Mouse (Mus musculus): Measurements from ENCODE around the gene Gm12216. TPM values are rescaled to one million over a fixed set of nuclear protein-coding genes. Genes with fewer than 3 reads are reported as not detected.
A peak's percentile ranks its signal among the peaks of the same experiment; 100 is the strongest.

Gm12216 gene
- polyA plus RNA-seq, 1 experiment from 2014 or later = 0.58 TPM

DNA sequence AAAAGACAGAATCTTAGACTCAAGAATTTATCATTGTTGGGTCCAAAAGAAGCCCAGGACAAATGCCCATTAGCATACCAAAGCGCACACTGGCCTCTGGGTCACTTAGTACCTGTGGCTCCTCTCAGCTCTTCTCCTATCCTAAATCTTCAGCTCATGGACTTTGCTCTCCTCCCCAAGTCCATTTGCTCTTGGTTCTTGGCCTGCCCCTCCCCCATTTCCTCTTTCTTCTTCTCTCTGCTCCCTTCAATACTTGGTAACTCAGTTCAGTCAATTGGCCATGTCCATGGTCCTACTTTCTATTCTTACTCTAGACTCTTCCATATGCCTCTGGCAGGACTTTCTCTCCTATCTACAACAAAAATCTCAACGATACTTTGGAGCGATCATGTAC lies 37.1 kb downstream of the Gm12216 start:
- no peak for DNase-seq (ENCODE audit: low read depth, low spot score)
- ChIA-PET CTCF (interaction anchor here (1.3 kb wide), 1 partner anchor 16 kb away, joined by 3 read pairs; no protein-coding TSS in a partner anchor), POLR2A (no interaction called here)
- no peak for ATAC-seq
- in situ Hi-C loops (cut with MboI; ENCODE audit: low pct_unique_long_range_greater_than_20kb) = no loop called here
- TF ChIP-seq CTCF (IDR thresholded peaks at IDR 0.05) = no peak
- H3K27me3 ChIP-seq = no peaks in the 10 kb centered on the region

DNA sequence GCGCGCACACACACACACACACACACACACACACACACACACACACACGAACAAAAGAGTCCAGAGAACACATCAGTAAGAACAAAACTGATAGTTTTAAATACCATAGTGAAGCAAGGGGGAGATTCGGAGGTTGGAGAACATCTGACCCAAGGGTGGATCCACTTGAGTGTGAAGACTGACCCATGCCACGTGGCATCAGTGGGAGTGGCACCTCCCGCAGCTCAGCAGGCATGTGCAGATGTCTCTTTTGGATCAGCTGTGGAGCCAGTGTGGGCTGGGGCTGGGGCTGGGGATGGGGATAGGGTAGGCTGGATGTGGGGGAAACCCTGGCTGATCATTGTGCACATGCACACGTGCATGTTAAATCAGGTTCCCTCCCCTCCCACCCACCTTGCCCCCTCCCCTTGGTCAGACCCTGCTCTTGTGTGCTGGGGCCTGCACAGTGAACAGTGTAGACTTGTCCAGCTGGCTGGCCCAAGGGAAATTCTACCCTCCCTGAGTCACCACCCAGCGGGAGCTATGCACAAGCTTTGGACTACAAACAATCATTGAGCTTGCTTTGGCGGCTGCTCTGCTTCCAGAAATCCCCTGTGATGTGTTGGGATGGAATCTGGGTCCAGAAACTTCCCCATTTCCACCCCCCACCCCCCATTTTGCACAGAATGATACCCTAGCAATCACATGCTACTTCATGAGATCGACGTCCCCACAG lies 37.7 kb downstream of the Gm12216 start:
- no peaks in the 10 kb centered on the region for H3K27me3 ChIP-seq
- in situ Hi-C loops (cut with MboI; ENCODE audit: low pct_unique_long_range_greater_than_20kb) = no loop called here
- CTCF ChIA-PET = interaction anchor here (1.1 to 1.3 kb wide), 2 partner anchors 16 to 19 kb away, joined by 3 read pairs; no protein-coding TSS in a partner anchor
- DNase-seq (ENCODE audit: low read depth, low spot score) (peak; percentile 28), ATAC-seq (peak; percentile 8)
- POLR2A ChIA-PET = no interaction called here
- TF ChIP-seq CTCF (IDR thresholded peaks at IDR 0.05) = no peak

DNA sequence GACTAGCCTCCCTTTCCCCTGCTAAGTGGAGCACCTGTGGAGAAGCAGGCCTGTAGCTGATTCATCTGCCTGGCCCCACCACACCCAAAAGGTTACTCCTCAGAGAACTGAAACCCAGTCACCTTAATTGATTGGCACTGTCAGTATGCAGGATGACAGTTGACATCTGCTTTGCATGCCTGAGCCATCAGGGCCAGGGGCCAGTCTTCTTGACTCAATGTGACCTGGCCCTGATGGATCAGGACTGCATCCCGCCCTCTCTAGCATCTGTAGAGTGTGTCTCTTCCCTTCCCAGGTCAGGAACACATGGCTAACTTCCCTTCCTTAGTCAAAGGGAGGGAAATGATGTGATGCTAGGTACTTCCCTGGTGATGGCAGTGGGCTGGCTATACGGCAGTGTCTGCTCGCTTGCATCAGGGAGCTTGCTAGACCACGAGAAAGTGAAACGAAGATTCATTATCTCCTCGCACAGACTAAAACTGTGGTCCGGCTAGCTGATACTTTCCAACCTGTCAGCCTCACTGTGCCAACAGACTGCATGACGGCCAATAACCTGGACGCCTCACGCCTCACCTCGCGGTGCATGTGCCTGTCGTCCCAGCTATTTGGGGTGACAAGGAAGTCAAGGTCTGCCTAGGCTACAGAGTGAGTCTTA lies 38.4 kb downstream of the Gm12216 start:
- H3K27me3 ChIP-seq = no peaks in the 10 kb centered on the region
- TF ChIP-seq CTCF (IDR thresholded peaks at IDR 0.05) = no peak
- in situ Hi-C loops (cut with MboI; ENCODE audit: low pct_unique_long_range_greater_than_20kb) = no loop called here
- DNase-seq (ENCODE audit: low read depth, low spot score) (no peak), ATAC-seq (no peak)
- POLR2A ChIA-PET = no interaction called here
- CTCF ChIA-PET = interaction anchor here (1.1 to 1.3 kb wide), 2 partner anchors 17 to 18 kb away, joined by 3 read pairs; no protein-coding TSS in a partner anchor

DNA sequence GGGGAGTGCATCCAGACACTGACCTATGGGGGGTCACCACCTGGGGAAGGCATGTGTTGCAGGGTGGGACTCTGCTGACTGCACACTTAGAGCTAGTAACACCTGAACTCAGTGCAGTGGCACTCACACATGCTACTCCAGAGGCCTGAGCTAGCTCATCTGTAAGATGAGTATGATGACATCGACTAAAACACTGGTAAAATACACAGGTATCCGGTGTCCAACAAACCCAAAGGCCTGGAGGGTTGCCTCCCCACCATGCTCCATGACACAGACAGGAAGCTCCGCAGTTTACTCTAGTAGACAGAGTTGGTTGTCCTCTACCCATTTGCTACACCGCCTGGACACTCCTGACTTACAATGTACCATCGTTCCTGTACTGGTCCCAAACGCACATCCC lies 39.5 kb downstream of the Gm12216 start:
- ATAC-seq (no peak), DNase-seq (ENCODE audit: low read depth, low spot score) (no peak)
- ChIA-PET CTCF (no interaction called here), POLR2A (interaction anchor here (0.8 kb wide), 1 partner anchor 20 kb away, joined by 3 read pairs; no protein-coding TSS in a partner anchor)
- no peak for TF ChIP-seq CTCF (IDR thresholded peaks at IDR 0.05)
- in situ Hi-C loops (cut with MboI; ENCODE audit: low pct_unique_long_range_greater_than_20kb) = no loop called here
- H3K27me3 ChIP-seq = no peaks in the 10 kb centered on the region

DNA sequence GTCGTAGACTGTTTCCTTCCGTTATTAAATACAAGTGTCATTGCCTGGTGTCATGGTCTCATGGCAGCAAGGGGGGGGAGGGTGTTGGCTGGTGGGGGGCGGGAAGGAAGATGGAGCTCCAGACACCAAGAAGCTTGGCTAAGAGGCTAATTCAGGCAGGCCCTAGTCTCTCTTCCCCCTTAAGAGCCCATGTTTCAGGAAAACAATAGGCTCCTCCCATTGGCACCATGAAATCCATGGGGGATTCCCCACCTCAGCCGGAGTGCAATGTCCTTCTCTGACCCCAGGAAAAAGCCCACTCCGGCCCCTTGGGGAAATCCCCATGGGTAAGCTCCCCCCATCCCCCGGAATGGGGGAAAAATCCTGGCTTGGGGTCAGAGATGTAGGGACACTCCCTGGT lies 40.3 kb downstream of the Gm12216 start:
- POLR2A ChIA-PET = no interaction called here

DNA sequence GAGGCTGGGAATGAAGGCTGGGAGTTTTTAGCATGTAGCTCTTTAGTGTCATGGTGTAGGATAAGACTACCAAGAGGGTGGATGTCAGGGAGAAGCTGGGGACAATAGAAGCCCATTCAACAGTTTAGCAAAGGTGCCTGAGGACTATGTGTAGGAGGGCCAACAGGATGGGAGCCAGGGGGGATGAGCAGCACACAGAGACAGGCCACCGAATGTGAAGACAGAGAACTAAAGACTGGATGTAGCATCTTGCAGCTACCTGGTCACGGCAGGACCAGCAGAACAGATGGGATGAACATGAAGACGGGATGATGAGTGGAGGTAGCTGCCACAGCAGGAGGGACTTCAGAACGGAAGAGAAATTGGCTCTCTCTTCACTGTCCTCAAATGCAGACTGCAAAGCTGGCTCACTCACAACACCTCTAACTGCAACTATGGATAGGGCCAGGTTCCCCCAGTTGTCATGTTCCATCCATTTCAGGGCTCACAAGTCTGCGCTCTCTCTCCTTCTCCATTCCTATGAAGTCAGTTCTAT lies 42.1 kb downstream of the Gm12216 start:
- TF ChIP-seq CTCF (IDR thresholded peaks at IDR 0.05) = no peak
- CTCF ChIA-PET = interaction anchor here (2.1 kb wide), 1 partner anchor 10 kb away, joined by 8 read pairs; no protein-coding TSS in a partner anchor
- DNase-seq (ENCODE audit: low read depth, low spot score) = no peak
- POLR2A ChIA-PET = no interaction called here
- H3K27me3 ChIP-seq = no peaks in the 10 kb centered on the region
- in situ Hi-C loops (cut with MboI; ENCODE audit: low pct_unique_long_range_greater_than_20kb) = no loop called here
- no peak for ATAC-seq

More for the DNA sequence above, 40.3 kb downstream of the Gm12216 start:
- TF ChIP-seq CTCF (IDR thresholded peaks at IDR 0.05) = no peak
- H3K27me3 ChIP-seq = no peaks in the 10 kb centered on the region
- DNase-seq (ENCODE audit: low read depth, low spot score) (no peak), ATAC-seq (no peak)
- in situ Hi-C loops (cut with MboI; ENCODE audit: low pct_unique_long_range_greater_than_20kb) = no loop called here
- CTCF ChIA-PET = no interaction called here

DNA sequence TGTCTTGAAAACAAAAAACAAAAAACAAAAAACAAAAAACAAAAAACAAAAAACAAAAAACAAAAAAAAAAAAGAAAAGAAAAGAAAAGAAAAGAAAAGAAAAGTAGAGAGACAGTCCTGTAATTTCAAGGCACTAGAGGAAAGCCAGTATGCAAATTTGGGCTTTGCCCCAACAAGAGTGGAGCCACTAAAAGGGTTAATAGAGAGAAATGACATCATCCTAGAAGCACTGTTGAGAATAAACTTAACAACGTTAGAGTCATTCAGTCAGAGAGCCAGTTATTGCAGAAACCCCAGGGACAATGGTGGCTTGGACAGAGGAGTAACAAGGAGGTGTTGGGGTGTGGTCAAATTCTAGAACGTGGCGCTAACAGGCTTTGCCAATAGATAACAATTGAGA lies 44.2 kb downstream of the Gm12216 start:
- no peak for DNase-seq (ENCODE audit: low read depth, low spot score)
- POLR2A ChIA-PET = no interaction called here
- ATAC-seq = no peak
- CTCF ChIA-PET = interaction anchor here (1.3 kb wide), 1 partner anchor 35 kb away, joined by 4 read pairs; no protein-coding TSS in a partner anchor
- in situ Hi-C loops (cut with MboI; ENCODE audit: low pct_unique_long_range_greater_than_20kb) = no loop called here
- H3K27me3 ChIP-seq = no peaks in the 10 kb centered on the region
- no peak for TF ChIP-seq CTCF (IDR thresholded peaks at IDR 0.05)

DNA sequence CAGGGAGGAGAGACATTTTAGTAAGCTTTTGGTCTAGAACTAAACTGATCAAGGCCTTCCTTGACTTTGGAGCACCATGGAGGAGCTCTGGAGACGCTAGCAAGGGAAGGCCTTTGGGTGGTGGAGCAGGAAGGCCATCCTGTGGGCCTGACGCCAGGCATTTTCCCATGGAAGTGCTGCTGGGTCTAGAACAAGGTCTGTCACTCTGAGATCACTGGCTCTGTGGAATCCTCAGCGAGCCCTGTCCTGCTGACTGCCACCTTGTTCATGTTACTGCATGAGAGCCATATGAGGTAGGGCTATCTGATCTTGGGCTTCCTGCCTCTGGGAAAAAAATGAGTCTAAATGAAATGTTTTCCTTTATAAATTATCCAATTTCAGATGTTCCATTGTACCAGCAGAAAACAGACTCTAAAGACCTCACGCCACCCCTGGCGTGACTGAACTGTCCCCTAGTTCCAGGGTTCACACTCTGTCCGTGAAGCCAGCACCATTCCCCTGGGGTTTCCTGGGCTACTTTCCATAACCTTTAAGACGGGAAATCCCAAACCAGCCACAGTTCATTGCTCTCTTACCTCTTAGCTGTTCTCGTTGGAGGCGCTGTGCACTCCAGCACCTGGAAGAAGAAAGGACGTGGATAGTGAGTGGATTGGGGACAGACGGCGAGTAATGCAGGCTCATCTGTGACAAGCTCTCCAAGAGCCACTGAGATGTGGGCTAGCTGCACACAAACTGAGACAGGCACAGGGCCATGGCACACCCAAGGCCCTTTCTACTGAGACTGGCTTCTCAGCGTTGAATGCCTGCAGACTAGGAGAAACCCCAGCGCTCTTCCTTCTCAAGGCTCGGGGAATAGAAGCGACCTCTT lies 45.8 kb downstream of the Gm12216 start:
- ChIA-PET POLR2A (no interaction called here), CTCF (interaction anchor here (0.6 to 2.9 kb wide), 5 partner anchors 13 to 73 kb away, joined by 3 to 10 read pairs (median 3); no protein-coding TSS in a partner anchor)
- TF ChIP-seq CTCF (IDR thresholded peaks at IDR 0.05) = no peak
- DNase-seq (ENCODE audit: low read depth, low spot score) (no peak), ATAC-seq (no peak)
- H3K27me3 ChIP-seq = no peaks in the 10 kb centered on the region
- in situ Hi-C loops (cut with MboI; ENCODE audit: low pct_unique_long_range_greater_than_20kb) = no loop called here

DNA sequence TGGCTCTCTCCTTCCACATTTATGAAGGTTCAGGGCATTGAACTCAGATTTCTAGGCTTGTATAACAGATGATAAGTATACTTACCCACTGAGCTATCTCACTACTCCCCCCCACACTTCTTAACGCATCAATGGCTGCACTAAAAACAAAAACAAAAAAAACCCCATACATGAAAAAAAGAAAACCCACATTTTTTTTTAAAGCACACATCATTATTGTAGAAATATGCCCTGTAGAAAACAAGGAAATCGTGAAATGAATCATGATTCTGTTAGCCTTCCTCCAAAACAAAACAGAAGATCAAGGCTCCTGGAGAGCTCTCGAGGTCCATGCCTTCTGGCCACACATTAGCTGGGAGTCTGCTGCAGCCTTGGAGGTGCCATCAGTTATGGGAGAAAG lies 47.7 kb downstream of the Gm12216 start:
- no peak for DNase-seq (ENCODE audit: low read depth, low spot score)
- in situ Hi-C loops (cut with MboI; ENCODE audit: low pct_unique_long_range_greater_than_20kb) = no loop called here
- TF ChIP-seq CTCF (IDR thresholded peaks at IDR 0.05) = no peak
- CTCF ChIA-PET = interaction anchor here (1.2 to 2.9 kb wide), 4 partner anchors 9 to 31 kb away, joined by 3 to 10 read pairs (median 6); no protein-coding TSS in a partner anchor
- H3K27me3 ChIP-seq = no peaks in the 10 kb centered on the region
- POLR2A ChIA-PET = no interaction called here
- ATAC-seq = no peak

DNA sequence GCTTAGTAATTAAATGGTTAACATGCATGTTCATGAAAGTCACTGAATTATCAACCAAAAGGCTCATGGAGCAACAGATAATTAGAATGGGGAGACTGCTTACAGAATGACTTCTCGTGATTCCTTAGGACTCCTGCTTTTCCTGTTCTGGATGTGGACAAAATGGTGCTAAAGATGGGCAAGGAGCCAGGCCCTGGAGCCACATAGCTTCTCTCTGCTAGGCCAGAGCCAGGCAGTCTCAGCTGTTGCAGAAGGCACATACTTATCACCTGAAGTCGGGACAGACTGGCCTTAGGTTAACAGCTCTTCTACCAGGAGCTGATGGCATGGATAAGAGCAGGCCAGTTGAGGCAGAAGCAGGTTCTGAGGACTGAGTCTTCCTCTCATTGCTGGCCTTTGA lies 48.3 kb downstream of the Gm12216 start:
- ATAC-seq = no peak
- CTCF ChIA-PET = interaction anchor here (1.2 to 2.9 kb wide), 5 partner anchors 8 to 40 kb away, joined by 3 to 10 read pairs (median 4); no protein-coding TSS in a partner anchor
- no peaks in the 10 kb centered on the region for H3K27me3 ChIP-seq
- TF ChIP-seq CTCF (IDR thresholded peaks at IDR 0.05) = no peak
- in situ Hi-C loops (cut with MboI; ENCODE audit: low pct_unique_long_range_greater_than_20kb) = no loop called here
- DNase-seq (ENCODE audit: low read depth, low spot score) = no peak
- POLR2A ChIA-PET = no interaction called here
